Mouse (Mus musculus) retina, postnatal 7 days (tissue): ENCODE results near the gene Fndc3a.

ENCODE experiments used
- DNase-seq: peaks from one replicate; pipeline ENCODE4 v3.0.0-alpha.2; 2012; ENCODE audit warnings: low read depth, low spot score

Fndc3a gene

GRCm38 (mm10) chr14:72536392-72537017 is 173.3 kb downstream of the Fndc3a start:
- no peak for DNase-seq

DNA sequence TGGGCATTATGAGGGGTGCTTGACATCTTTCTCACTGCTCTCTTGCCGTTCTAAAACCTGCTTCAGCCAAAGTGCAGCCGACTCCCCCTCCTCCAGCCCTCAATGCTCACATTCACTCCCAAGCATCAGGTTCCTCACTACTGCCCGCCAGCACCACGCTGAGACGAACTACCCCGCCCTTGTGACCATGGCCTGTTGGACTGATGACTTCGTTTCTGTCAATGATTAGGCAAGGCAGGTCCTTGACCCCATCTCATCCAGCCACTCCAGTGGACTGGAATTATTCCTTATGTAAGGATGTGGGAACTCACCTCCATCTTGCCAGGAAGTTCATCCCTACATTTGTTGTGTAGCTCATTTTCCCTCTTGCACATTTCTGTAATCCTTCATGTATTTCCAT is 175.9 kb downstream of the Fndc3a start:
- DNase-seq = no peak

DNA sequence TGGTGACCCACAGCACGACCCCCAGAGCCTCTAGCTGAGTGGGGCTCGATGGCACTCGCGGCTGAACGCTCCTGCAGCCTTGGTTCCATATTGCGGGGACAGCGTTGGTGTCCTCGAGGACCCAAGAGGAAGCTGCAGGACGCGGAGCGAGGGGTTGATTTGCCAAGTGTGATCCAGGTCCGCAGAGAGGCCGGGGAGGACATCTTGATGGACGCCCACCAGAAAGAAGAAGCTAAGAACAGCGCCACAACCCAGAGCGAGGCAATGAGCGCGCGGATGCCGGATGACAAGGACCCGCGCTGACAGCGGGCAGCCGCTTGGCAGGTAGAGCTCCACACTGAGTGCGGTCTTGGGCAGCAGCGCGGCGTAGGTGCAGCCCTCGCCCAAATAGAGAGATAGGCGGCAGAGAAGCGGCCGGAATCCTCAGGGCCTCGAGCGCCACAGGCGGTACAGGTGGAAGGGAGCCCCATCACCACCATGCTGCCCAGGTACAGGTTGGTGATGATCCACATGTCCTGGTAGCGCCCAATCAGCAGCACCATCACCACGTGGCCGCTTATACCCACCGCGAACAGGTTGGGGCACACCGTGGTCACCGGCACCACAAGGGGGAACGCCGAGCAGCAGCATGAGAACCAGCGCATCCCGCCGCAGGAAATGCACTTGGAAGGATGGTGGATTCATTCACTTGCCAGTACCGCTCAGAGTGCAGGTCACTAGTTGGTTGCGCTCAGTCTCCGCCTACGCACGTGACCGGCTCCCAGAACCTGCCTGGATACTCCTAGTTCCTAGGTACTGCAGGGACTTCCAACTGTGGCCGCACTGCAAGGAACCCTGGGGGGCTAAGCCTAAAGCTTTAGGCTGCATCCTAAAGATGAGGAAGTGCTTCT is 177.5 kb downstream of the Fndc3a start:
- no peak for DNase-seq

DNA sequence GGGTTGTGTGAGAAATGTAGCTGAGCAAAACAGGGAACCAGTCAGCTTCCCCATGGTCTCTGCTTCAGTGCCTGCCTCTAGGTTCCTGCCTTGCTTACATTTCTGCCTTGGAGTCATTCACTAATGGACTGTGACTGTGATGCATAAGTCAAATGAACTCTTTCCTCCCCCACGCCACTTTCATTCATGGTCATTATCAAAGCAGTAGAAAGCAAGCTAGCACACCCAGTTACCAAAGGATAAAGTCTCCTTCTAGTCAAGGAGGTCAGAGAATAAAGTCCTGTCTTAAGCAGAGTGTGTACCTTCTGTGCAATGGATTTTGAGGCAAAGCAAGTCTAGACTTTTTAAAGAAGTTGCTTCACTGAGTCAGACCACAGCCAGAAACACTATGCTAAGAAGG is 182.7 kb downstream of the Fndc3a start:
- no peak for DNase-seq

- DNase-seq = no peak
These were observed 190.2 kb downstream of the Fndc3a start for GRCm38 (mm10) chr14:72519561-72519960.

- DNase-seq = no peak
These were observed 191.0 kb downstream of the Fndc3a start for GRCm38 (mm10) chr14:72518786-72519185.

GRCm38 (mm10) chr14:72516376-72516775 is 193.4 kb downstream of the Fndc3a start:
- DNase-seq = no peak

- DNase-seq = no peak
These were observed 202.9 kb downstream of the Fndc3a start for GRCm38 (mm10) chr14:72506723-72507420.

- no peak for DNase-seq
These were observed 203.6 kb downstream of the Fndc3a start for GRCm38 (mm10) chr14:72506018-72506722.

DNA sequence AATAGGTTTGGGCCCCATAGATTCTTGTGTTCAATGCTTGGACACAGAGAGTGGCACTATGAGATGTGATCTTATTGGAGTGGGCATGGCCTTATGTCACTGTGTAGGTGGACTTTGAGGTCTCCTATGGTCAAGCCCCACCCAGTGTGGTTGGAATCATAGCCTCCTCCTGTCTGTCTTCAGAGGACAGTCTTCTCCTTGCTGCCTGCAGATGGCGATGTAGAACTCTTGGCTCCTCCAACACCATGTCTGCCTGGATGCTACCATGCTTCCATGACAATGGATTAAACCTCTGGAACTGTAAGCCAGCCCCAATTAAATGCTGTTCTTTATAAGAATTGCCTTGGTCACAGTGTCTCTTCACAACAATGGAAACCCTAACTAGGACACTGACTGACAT is 204.8 kb downstream of the Fndc3a start:
- DNase-seq = no peak

- DNase-seq = no peak
These were observed 206.6 kb downstream of the Fndc3a start for GRCm38 (mm10) chr14:72503241-72503640.

DNA sequence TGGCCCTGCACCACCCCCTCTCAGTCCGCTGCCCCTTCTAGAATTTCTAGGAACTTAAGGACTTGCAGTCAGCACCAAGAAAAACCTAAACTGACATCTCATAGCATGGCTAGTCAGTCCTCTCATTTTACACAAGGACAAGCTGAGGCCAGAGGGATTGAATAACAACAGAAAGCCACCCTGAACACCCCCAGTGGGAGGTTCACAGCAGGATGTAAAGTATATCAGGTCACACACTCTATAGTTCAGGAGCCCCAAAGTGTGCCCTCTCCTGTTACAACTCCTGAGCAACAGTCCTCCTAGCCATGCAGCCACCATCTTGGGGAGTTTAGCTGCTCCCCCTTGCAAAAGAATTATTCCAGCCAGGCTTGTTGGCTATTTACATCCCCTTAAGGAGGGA is 216.0 kb downstream of the Fndc3a start:
- DNase-seq = no peak

- no peak for DNase-seq
These were observed 218.1 kb downstream of the Fndc3a start, which contains the start of gene Gm9195 for GRCm38 (mm10) chr14:72491738-72492137. Gene Gm9195 (minus strand): TSS chr14:72491838.

DNA sequence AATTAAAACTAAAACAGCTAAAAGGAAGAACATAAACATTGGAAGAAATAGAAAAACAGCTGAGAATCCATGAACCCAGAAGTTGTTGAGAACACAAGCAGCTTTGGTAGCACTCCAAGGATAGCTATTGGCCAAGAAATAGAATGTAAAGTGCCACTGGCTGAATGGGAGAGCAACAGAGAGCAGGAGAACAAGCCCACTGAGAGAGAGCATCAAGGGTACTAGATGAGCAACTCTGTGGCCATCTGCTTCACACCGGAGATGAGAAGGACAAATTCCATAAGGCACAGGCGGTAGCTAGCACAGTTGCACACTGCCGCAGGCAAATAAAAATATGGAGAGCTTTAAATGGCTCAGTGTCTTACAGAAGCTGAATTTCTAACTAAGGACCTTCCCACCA is 219.4 kb downstream of the Fndc3a start:
- DNase-seq = no peak
